Mouse (Mus musculus) WW6 (cell line): ENCODE results near the gene 4930558K02Rik.

Source experiments
- DNase-seq: peaks from one replicate; pipeline ENCODE4 v3.0.0-alpha.2; 2013; ENCODE audit warnings: low read depth, low spot score

4930558K02Rik gene

GRCm38 (mm10) chr1:161952599-161952998, 26.8 kb downstream of the 4930558K02Rik start:
- DNase-seq, result no peak

GRCm38 (mm10) chr1:161951009-161951779, 28.2 kb downstream of the 4930558K02Rik start:
- DNase-seq, result no peak

- no peak for DNase-seq
Observed at GRCm38 (mm10) chr1:161942082-161942481, 37.4 kb downstream of the 4930558K02Rik start.

DNA sequence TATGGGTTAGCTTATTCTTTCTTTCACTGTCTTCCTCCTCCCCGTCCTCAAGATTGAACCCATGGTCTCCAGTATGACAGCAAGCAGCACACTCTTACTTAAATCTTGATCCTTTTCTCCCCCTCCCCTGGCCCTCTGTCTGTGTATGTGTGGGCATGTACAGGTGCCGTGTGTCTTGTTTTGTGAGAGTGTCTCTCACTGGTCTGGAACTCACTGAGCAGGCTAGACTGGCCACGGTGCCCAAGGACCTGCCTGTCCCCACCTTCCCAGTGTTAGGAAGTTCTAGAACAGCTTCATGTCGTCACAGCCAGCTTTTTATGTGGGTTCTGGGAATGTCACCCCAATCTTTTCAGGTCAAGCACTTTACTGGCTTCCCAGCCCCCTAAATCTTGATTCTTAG, 47.1 kb downstream of the 4930558K02Rik start:
- no peak for DNase-seq

- DNase-seq, result no peak
Observed at GRCm38 (mm10) chr1:161931817-161932216, 47.6 kb downstream of the 4930558K02Rik start.

DNA sequence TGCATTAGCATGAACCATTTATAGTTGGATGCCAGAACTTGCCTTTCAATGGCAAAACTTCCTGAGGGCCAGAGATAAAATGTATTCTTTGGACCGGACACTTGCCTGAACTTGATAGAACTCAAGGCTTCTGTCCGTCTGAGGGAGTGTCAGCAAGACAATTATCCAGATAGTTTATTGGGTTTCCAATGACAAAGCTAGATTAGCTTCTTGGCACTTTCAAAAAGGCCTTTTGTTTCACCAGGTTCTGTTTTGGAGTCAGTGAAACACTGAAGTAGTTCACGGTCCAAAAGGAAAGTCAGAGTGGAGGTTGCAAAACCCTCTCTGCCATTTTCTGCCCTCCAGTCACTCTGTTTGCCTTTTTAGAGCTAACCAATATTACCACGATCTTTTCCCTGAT, 48.1 kb downstream of the 4930558K02Rik start:
- DNase-seq, result no peak

- no peak for DNase-seq
Observed at GRCm38 (mm10) chr1:161927976-161928375, 51.5 kb downstream of the 4930558K02Rik start.

- DNase-seq, result no peak
Observed at GRCm38 (mm10) chr1:161925281-161925805, 54.1 kb downstream of the 4930558K02Rik start.

DNA sequence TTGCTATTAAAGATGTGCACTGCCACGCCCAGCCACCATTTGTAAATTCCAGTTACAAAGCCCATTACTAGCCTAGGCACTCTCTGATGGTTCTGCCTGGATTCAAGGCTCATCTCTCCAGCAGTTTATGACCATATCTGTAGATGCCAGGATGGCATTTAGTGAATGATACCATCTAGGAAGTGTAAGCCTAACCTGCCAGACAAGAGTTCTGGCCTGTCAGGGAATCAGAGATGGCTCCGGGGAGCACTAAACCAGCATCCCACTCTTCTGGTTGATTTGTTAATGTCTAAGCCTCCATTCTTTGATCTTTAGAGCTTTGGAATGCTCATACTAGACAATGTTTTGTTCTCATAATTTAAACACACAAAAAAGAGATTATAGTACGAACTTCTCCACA, 55.1 kb downstream of the 4930558K02Rik start:
- DNase-seq, result no peak

DNA sequence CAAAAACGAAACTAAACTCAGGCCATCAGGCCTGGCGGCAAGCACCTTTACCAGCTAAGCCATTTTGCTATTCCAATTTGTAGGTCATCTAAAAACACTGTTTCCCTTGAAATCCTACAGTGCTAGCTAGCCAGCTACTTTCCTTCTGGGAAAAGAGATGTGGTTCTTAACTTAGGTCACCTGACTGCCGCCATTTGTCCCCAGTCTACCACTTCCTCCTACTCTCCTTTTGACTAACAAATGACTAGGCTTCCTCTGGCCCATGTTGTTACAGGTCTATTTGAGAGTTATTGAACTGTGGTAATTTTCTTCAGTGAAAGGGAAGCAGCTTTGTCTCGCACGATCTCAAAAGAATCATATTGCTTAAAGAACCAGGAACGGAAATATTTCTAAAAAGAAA, 57.5 kb downstream of the 4930558K02Rik start:
- DNase-seq, result no peak

GRCm38 (mm10) chr1:161920475-161921454, 58.7 kb downstream of the 4930558K02Rik start:
- DNase-seq, result no peak

DNA sequence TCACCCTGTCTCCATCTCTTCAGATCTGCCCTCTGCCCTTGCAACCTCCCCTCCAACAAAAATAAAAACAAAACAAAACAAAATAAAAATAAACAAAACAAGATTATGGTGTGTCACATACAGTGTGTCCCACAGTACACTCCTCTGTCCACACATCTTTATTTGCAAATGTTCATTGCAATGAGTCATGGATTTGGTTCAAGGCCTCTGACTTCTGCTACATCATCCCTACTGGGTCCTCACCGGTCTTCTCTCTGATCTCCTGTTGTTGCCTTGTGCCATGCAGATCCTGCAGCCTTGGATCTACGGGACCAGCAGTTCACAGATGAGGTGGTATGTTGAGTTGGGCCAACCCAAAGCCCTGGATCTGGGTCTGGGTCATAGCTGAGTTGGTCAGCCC, 59.8 kb downstream of the 4930558K02Rik start:
- DNase-seq, result no peak

DNA sequence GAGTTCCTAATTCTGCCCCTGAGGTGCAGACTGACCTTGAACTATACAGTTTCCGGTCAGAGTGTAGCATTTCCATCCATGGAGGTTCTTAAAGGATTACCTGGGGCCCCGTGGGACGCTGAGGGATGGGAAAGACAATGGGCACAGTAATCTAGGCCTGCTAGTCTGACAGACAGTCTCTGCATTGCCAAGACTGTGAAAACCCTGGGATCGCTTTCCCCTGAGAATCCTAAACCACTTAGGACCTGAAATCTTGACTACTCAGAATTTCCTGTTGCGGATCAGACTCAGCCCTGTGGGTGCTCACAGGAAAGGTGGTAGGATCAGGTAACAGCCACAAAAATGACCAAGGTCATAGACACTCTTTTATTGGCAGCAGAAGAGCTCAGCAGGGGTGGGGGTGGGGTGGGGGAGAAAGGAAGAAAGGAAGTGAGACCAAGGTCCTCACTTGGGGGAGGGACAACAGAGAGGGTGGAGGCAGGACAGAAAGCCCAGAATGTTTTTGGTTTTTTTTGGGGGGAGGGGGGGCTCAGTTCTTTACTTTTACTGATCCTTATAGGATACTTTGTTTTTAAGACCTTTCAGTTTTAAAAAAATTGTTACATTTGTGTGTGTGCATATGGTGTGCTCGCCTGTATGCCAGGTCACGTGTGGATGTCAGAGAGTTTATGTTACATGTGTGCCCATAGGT, 60.6 kb downstream of the 4930558K02Rik start:
- DNase-seq, result no peak

DNA sequence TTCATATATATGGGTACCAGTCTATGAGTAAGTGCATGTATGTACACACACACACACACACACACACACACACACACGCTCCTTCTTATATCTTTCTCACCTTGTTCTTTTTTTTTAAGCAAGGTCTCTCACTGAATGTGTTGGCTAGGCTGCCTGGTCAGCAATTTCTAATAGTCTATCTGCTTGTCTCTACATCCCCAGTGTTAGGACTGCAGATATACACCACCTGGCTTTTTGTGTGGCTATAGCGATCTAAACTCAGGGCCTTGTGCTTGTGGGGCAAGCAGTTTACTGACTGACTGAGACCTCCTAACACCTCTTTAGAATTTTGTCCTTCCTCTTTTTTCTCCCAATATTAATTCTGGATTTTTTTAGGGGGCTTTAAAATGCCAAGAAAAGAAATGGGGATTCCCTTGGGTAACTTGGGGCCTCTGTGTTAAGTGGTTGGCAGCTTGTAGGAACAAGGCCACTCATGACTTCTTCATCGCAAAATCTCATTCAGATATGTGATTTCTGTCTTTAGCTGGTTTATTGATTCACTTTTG, 61.4 kb downstream of the 4930558K02Rik start:
- DNase-seq, result no peak

DNA sequence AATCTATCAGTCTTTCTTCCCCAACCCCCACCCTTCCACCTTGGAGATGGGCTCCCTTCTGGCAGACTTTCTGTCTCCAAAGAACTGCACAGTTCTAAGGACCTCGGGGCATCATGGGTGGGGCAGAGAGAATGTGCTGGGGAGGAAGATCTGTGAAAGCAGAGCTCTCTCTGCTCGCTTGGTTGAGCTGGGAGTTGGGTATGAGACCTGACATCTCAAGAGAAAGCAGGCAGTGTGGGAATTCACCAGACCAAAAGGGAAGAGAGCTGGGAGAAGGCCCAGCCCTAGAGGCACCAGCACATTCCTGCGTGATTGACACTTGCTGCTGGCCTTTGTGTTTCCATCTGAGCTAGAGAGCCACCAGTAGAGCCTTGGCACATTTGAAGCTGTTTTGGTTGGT, 63.4 kb downstream of the 4930558K02Rik start:
- DNase-seq, result no peak

GRCm38 (mm10) chr1:161913648-161913984, 65.8 kb downstream of the 4930558K02Rik start:
- DNase-seq, result no peak

DNA sequence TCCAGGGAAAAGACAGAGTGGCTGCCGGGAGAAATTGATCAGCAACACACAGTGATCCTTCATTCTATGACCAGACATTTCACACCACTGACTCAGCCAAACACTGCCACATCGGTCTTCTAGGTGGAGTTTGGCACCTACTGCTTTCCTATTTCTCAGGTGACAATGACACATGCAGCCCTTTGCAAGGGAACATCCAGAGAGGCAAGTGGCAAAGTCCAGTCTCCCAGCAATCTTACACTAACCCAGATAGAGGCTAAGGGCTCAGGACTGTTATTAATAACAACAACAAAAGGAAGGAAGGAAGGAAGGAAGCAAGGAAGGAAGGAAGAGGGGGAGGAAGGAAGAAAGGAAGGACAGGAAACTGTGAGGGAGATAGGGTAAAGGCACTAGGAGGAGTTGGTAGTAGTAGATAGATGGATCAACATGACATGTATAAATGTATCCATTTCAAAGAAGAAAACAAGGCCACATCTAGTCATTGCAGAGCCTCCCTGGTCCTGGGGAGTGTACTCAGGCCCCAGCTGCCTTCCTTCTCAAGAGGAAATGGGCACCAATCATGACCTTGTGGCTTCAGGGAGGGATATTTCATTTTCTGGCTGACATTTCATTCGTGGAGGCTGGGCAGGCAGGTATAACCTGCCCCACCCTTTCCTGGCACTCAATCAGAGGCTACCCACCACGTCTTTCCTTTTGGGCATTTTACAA, 66.3 kb downstream of the 4930558K02Rik start:
- DNase-seq, result no peak

- no peak for DNase-seq
Observed at GRCm38 (mm10) chr1:161909074-161909473, 70.4 kb downstream of the 4930558K02Rik start.

DNA sequence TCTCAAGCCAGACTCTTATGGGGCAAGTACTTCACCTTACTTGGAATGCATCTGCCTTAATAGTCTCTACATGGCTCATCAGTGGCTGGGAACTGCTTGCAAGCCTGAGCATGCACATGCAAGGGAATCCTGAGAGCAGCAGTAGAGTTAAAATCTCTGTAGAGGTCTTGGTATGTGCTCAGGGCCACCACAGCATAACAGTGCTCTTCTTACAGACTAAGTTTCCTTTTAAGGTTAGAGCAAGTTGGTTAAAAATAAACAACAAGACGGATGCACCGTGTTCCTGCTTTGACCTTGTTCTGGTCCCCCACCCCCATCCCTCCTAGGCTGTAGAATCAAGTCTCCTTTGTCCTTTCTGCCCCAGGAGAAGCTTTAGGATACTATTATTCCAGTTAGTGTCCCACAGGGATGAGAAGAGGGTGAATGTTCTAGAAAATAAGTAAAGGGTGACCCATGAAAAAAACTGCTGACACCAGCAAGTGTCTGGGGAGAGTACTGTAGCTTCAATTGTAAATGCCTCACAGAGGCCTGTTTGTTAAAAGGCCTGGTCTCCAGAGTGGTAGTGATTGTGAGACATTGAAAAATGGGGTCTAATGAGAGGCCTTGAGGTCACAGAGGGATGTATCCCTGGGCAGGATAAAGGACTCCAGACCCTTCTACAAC, 71.5 kb downstream of the 4930558K02Rik start:
- DNase-seq, result no peak

DNA sequence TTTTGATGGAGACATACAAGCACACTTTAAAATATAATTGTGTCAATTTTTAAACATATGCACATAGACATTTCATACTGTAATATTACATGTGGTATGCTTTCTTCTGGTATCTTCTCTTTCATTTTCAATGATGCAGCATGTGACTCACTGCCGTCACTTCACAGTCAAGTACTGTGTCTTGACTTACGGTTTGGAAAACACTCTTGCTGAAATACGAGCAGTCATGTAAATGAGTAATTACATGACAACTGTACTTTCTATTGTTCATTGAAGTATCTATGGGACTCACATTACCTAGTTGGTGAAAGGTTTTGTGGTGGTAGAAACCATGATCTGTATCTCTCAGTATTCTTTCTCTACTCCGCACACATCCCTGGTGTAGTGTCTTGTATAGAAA, 72.3 kb downstream of the 4930558K02Rik start:
- no peak for DNase-seq
